Mouse (Mus musculus) limb, embryonic 13.5 days (tissue): ENCODE measurements around the gene Sept6. TPM values are rescaled to one million over a fixed set of nuclear protein-coding genes. Genes with fewer than 3 reads are reported as not detected.
A peak's percentile ranks its signal among the peaks of the same experiment; 100 is the strongest.

Experiments
- ATAC-seq: fragments of 200-750 bp; cut with Nextera tagmentation; 2 replicates; pipeline ENCODE4 v1.8.0; 2017; ENCODE audit warnings: low read depth, moderate number of reproducible peaks, moderate TSS enrichment; ENCODE audit not compliant: low FRiP score
- H3K27ac ChIP-seq: fragments of 300-500 bp; sonication (generic); 2 replicates; pipeline ENCODE4 v1.5.1; 2015; ENCODE audit warnings: inconsistent platforms, mild to moderate bottlenecking, moderate library complexity
- H3K27me3 ChIP-seq: fragments of 300-500 bp; sonication (generic); 2 replicates; pipeline ENCODE4 v1.6.1; 2015; ENCODE audit warnings: mild to moderate bottlenecking, inconsistent platforms
- H3K36me3 ChIP-seq: fragments of 300-500 bp; sonication (generic); 2 replicates; pipeline ENCODE4 v1.6.1; 2015; ENCODE audit warnings: inconsistent platforms, mild to moderate bottlenecking, moderate library complexity
- H3K4me1 ChIP-seq: fragments of 300-500 bp; sonication (generic); 2 replicates; pipeline ENCODE4 v1.6.1; 2015; ENCODE audit warnings: inconsistent platforms
- H3K4me2 ChIP-seq: fragments of 300-500 bp; sonication (generic); replicated peaks from 2 replicates; pipeline ENCODE4 v1.6.1; 2015; ENCODE audit warnings: inconsistent platforms, mild to moderate bottlenecking, moderate library complexity
- H3K4me3 ChIP-seq: fragments of 300-500 bp; sonication (generic); 2 replicates; pipeline ENCODE4 v1.5.1; 2015; ENCODE audit warnings: moderate library complexity, mild to moderate bottlenecking, inconsistent platforms
- H3K9ac ChIP-seq: fragments of 300-500 bp; sonication (generic); 2 replicates; pipeline ENCODE4 v1.6.1; 2015; ENCODE audit warnings: mild to moderate bottlenecking, inconsistent platforms
- H3K9me3 ChIP-seq: fragments of 300-500 bp; sonication (generic); 2 replicates; pipeline ENCODE4 v1.6.1; 2016; ENCODE audit warnings: inconsistent platforms
- WGBS: fragments of 180-500 bp; shearing (Covaris S2); methylation state at CpG from one replicate; pipeline ENCODE4 v1.1.7; 2015; 5-methylcytosine and 5-hydroxymethylcytosine counted together
- polyA plus RNA-seq: library from polyadenylated mRNA; unstranded; fragments of >200 nt; fragmentation: Nextera tagmentation; extraction: Ambion mirVana; gene quantifications from 2 replicates; pipeline ENCODE4 v1.2.1, GENCODE M21; 2015

Gene Sept6
- 75.9 and 77.1 TPM in 2 replicates for polyA plus RNA-seq

GRCm38 (mm10) chrX:36991694-36992093 is at the start of gene Sept6:
Gene Sept6 (minus strand): TSS chrX:36991794.
- Histone ChIP-seq H3K9ac (no peak within 1 kb of the TSS), H3K4me2 (no peak within 1 kb of the TSS), H3K4me1 (peaks cover 11% of the 10 kb centered on the region; the same call in 1 of the 2 replicates), H3K36me3 (no peaks in the 10 kb centered on the region), H3K4me3 (no peak within 1 kb of the TSS), H3K9me3 (no peaks in the 10 kb centered on the region), H3K27me3 (no peaks in the 10 kb centered on the region), H3K27ac (no peak within 1 kb of the TSS)
- no peak for ATAC-seq
- 91% methylated on average over 2 of the region's 2 CpGs for WGBS

- Histone ChIP-seq H3K4me3 (no peak overlapping the region), H3K4me2 (no peak overlapping the region), H3K9ac (no peak overlapping the region), H3K27me3 (no peaks in the 10 kb centered on the region; the same call in 1 of the 2 replicates), H3K36me3 (no peaks in the 10 kb centered on the region), H3K9me3 (no peaks in the 10 kb centered on the region), H3K4me1 (no peaks in the 10 kb centered on the region), H3K27ac (no peak overlapping the region)
- 53% methylated on average over 3 of the region's 3 CpGs for WGBS
- no peak for ATAC-seq
These were observed 36.8 kb upstream of the Sept6 start for GRCm38 (mm10) chrX:37028378-37028777.

- no peak overlapping the region for H3K4me3 ChIP-seq
These were observed 32.2 kb upstream of the Sept6 start for GRCm38 (mm10) chrX:37023652-37024309.

GRCm38 (mm10) chrX:37022690-37023089 is 31.1 kb upstream of the Sept6 start:
- Histone ChIP-seq H3K4me2 (no peak overlapping the region), H3K9ac (no peak overlapping the region), H3K4me1 (no peaks in the 10 kb centered on the region), H3K9me3 (no peaks in the 10 kb centered on the region), H3K4me3 (no peak overlapping the region), H3K27me3 (no peaks in the 10 kb centered on the region; the same call in 1 of the 2 replicates), H3K27ac (no peak overlapping the region), H3K36me3 (no peaks in the 10 kb centered on the region)
- no peak for ATAC-seq
- WGBS, result 10% methylated on average over 3 of the region's 3 CpGs

More at GRCm38 (mm10) chrX:37023652-37024309, 32.2 kb upstream of the Sept6 start:
- 77% methylated on average over 10 of the region's 10 CpGs for WGBS
- Histone ChIP-seq H3K9ac (no peak overlapping the region), H3K9me3 (no peaks in the 10 kb centered on the region), H3K36me3 (no peaks in the 10 kb centered on the region), H3K4me2 (no peak overlapping the region), H3K27ac (no peak overlapping the region), H3K27me3 (no peaks in the 10 kb centered on the region; the same call in 1 of the 2 replicates), H3K4me1 (no peaks in the 10 kb centered on the region)
- ATAC-seq, result no peak

GRCm38 (mm10) chrX:37019045-37019444 is 27.5 kb upstream of the Sept6 start:
- Histone ChIP-seq H3K36me3 (no peaks in the 10 kb centered on the region), H3K27ac (no peak overlapping the region), H3K9ac (no peak overlapping the region), H3K4me2 (no peak overlapping the region), H3K4me1 (no peaks in the 10 kb centered on the region), H3K9me3 (no peaks in the 10 kb centered on the region), H3K4me3 (no peak overlapping the region), H3K27me3 (no peaks in the 10 kb centered on the region; the same call in 1 of the 2 replicates)
- ATAC-seq, result no peak
- WGBS, result 58% methylated on average over 3 of the region's 3 CpGs

- Histone ChIP-seq H3K9ac (no peak overlapping the region), H3K36me3 (no peaks in the 10 kb centered on the region), H3K27ac (no peak overlapping the region), H3K4me2 (no peak overlapping the region), H3K9me3 (no peaks in the 10 kb centered on the region), H3K4me3 (no peak overlapping the region), H3K27me3 (no peaks in the 10 kb centered on the region), H3K4me1 (no peaks in the 10 kb centered on the region)
- ATAC-seq, result no peak
- WGBS, result 84% methylated on average over 9 of the region's 9 CpGs
These were observed 26.6 kb upstream of the Sept6 start for GRCm38 (mm10) chrX:37018150-37018654.

- H3K27ac ChIP-seq, result no peak overlapping the region
- no peak overlapping the region for H3K4me3 ChIP-seq
- H3K36me3 ChIP-seq, result no peaks in the 10 kb centered on the region
- H3K4me2 ChIP-seq, result no peak overlapping the region
- no peaks in the 10 kb centered on the region for H3K9me3 ChIP-seq
- ATAC-seq, result no peak
- no peak overlapping the region for H3K9ac ChIP-seq
- WGBS, result 57% methylated on average over 5 of the region's 5 CpGs
- no peaks in the 10 kb centered on the region for H3K4me1 ChIP-seq
- H3K27me3 ChIP-seq, result no peaks in the 10 kb centered on the region
These were observed 22.3 kb upstream of the Sept6 start for GRCm38 (mm10) chrX:37013870-37014269.

- Histone ChIP-seq H3K36me3 (no peaks in the 10 kb centered on the region), H3K4me3 (no peak overlapping the region), H3K27ac (no peak overlapping the region), H3K9me3 (no peaks in the 10 kb centered on the region), H3K27me3 (no peaks in the 10 kb centered on the region), H3K4me1 (peaks cover 15% of the 10 kb centered on the region; the same call in 1 of the 2 replicates), H3K4me2 (no peak overlapping the region), H3K9ac (no peak overlapping the region)
- ATAC-seq, result no peak
- WGBS, result 91% methylated on average over 4 of the region's 4 CpGs
These were observed 555 bp downstream of the Sept6 start for GRCm38 (mm10) chrX:36991039-36991438.

- Histone ChIP-seq H3K27me3 (no peaks in the 10 kb centered on the region), H3K9me3 (no peaks in the 10 kb centered on the region), H3K4me3 (peak overlapping the region; percentile 66), H3K4me2 (peak overlapping the region; percentile 65), H3K9ac (peak overlapping the region; percentile 43; the same call in 1 of the 2 replicates), H3K4me1 (peaks cover 24% of the 10 kb centered on the region), H3K27ac (no peak overlapping the region; the same call in 1 of the 2 replicates), H3K36me3 (no peaks in the 10 kb centered on the region)
- ATAC-seq, result peak; percentile 10
- 21% methylated on average over 7 of the region's 11 CpGs for WGBS
These were observed 1.7 kb downstream of the Sept6 start for GRCm38 (mm10) chrX:36989752-36990404.

- H3K4me1 ChIP-seq, result peaks cover 30% of the 10 kb centered on the region
- peak overlapping the region; percentile 83 for H3K27ac ChIP-seq
- H3K36me3 ChIP-seq, result no peaks in the 10 kb centered on the region
- H3K4me3 ChIP-seq, result peak overlapping the region; percentile 66
- no peaks in the 10 kb centered on the region for H3K9me3 ChIP-seq
- peak overlapping the region; percentile 72 for H3K9ac ChIP-seq
- WGBS, result 18% methylated on average over 24 of the region's 29 CpGs
- peak overlapping the region; percentile 65 for H3K4me2 ChIP-seq
- peak; percentile 95 for ATAC-seq
- no peaks in the 10 kb centered on the region for H3K27me3 ChIP-seq
These were observed 2.3 kb downstream of the Sept6 start for GRCm38 (mm10) chrX:36989234-36989751.

GRCm38 (mm10) chrX:36988754-36989153 is 2.8 kb downstream of the Sept6 start:
- Histone ChIP-seq H3K4me1 (peaks cover 31% of the 10 kb centered on the region), H3K27me3 (no peaks in the 10 kb centered on the region), H3K4me2 (peak overlapping the region; percentile 65), H3K27ac (peak overlapping the region; percentile 83), H3K9me3 (no peaks in the 10 kb centered on the region), H3K4me3 (peak overlapping the region; percentile 66), H3K36me3 (no peaks in the 10 kb centered on the region), H3K9ac (peak overlapping the region; percentile 72)
- WGBS, result 14% methylated on average over 20 of the region's 23 CpGs
- ATAC-seq, result peak; percentile 44

GRCm38 (mm10) chrX:36987851-36988250 is 3.7 kb downstream of the Sept6 start:
- Histone ChIP-seq H3K36me3 (no peaks in the 10 kb centered on the region), H3K4me3 (peak overlapping the region; percentile 66), H3K27me3 (no peaks in the 10 kb centered on the region), H3K9ac (no peak overlapping the region), H3K9me3 (no peaks in the 10 kb centered on the region), H3K4me1 (peaks cover 36% of the 10 kb centered on the region), H3K27ac (no peak overlapping the region), H3K4me2 (peak overlapping the region; percentile 65)
- ATAC-seq, result no peak
- WGBS, result 47% methylated on average over 4 of the region's 4 CpGs
